Mouse (Mus musculus): ENCODE results near the gene Gnpat. TPM values are rescaled to one million over a fixed set of nuclear protein-coding genes. Genes with fewer than 3 reads are reported as not detected.

Gnpat gene
- polyA plus RNA-seq, 1 experiment from 2014 or later, result 111 TPM

DNA sequence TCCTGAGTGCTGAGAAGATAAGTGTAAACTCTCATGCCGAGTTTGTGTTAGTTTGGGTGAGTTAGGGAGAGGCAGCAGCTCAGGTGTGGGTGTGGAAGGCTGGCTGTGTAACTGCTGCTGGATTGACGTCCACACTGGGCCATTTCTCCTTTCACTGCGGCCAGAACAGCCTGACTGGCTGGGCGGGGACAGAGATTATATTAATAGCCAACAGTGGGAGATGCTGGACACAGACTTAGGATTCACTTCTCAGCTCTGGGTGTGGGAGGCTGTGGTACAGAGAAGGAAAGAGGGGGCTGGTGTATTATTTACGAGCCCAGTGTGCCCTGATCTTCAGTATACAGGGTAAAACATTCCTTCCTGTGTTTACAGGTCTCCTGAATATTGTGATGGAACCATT is 15.3 kb downstream of the Gnpat start:
- Histone ChIP-seq H3K4me1 (no peaks in the 10 kb centered on the region), H3K9ac (no peak overlapping the region), H3K27me3 (no peaks in the 10 kb centered on the region), H3K4me2 (replicated peaks) (no peak overlapping the region), H3K27ac (no peak overlapping the region), H3K9me3 (no peaks in the 10 kb centered on the region), H3K36me3 (peaks cover 95% of the 10 kb centered on the region), H3K4me3 (no peak overlapping the region)
- no peak for ATAC-seq (ENCODE audit: insufficient number of reproducible peaks, insufficient read depth, low FRiP score, low TSS enrichment)
- WGBS, result 86% methylated on average over 5 of the region's 5 CpGs

DNA sequence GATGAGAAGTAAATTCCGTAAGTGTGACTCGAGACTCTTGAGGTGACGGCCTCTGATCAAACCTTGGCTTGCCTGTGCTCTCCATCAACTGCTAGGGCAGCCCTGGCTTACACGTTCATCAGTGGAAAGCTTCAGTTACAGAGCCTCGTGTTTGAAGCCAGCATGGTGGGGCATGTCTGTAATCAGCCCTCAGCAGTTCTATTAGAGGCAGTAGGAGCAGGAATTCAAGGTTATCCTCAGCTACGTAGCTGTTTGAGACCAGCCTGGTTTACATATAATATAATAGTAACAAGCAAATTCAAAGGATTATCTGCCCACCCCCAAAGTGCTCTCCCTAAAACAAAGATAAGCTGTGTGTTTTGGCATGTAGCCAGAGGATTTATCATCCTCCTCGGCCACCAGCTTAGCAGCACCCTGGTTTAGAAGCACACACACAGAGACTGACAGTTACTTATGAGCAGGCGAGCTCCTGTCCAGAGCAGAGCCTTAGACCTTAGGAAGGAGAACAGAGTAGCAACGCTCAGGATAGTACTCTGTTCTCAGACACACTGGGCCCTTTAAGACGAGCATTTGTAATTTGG is 16.2 kb downstream of the Gnpat start:
- Histone ChIP-seq H3K4me1 (no peaks in the 10 kb centered on the region), H3K27ac (no peak overlapping the region), H3K4me3 (no peak overlapping the region), H3K27me3 (no peaks in the 10 kb centered on the region), H3K4me2 (replicated peaks) (no peak overlapping the region), H3K9ac (no peak overlapping the region), H3K36me3 (peaks cover 95% of the 10 kb centered on the region), H3K9me3 (no peaks in the 10 kb centered on the region)
- WGBS, result 88% methylated on average over 10 of the region's 10 CpGs
- ATAC-seq (ENCODE audit: insufficient number of reproducible peaks, insufficient read depth, low FRiP score, low TSS enrichment), result no peak

DNA sequence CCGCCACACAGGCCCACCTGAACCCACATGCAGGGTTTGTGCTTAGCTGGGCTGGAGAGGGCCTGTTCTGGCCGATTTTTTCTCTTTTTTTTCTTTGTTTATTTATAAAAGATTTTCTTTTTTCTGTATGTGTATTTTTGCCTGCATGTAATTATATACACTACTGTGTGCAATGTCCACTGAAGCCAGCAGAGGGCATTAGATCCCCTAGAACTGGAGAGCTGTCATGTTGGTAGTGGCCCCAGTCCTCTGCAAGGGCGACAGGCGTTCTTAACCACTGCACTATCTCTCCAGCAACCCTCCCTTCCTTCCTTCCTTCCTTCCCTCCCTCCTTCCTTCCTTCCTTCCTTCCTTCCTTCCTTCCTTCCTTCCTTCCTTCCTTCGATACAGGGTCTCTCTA is 25.6 kb downstream of the Gnpat start:
- Histone ChIP-seq H3K36me3 (peaks cover 80% of the 10 kb centered on the region), H3K4me3 (no peak overlapping the region), H3K4me2 (replicated peaks) (no peak overlapping the region), H3K4me1 (peaks cover 7% of the 10 kb centered on the region; the same call in 1 of the 2 replicates), H3K27me3 (no peaks in the 10 kb centered on the region), H3K9ac (no peak overlapping the region), H3K27ac (no peak overlapping the region), H3K9me3 (no peaks in the 10 kb centered on the region)
- 95% methylated on average over 5 of the region's 5 CpGs for WGBS
- ATAC-seq (ENCODE audit: insufficient number of reproducible peaks, insufficient read depth, low FRiP score, low TSS enrichment), result no peak

DNA sequence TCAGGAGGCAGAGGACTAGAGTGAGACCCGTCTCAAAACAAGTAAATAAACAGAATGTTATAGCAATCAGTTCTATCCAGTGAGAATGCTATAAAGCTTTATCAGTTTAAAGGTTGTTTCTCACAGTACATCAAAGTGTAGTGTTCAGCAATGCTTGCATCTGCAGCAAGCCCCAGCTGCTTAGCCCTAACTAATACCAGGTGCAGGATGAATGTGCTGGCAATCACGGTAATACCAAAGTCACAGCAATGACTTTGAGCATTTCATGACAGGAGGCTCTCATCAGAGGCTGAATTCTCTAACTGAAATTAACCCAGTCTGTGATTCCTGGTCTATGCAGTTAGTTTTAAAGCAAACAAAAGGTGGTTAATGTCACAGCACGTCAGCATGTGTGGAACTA is 29.8 kb downstream of the Gnpat start:
- H3K27ac ChIP-seq, result peak overlapping the region; percentile 50; the same call in 1 of the 2 replicates
- H3K9ac ChIP-seq, result no peak overlapping the region
- no peaks in the 10 kb centered on the region for H3K9me3 ChIP-seq
- H3K4me1 ChIP-seq, result peaks cover 21% of the 10 kb centered on the region
- H3K4me3 ChIP-seq, result no peak overlapping the region
- no peak overlapping the region for H3K4me2 ChIP-seq (replicated peaks)
- H3K36me3 ChIP-seq, result peaks cover 56% of the 10 kb centered on the region
- H3K27me3 ChIP-seq, result no peaks in the 10 kb centered on the region
- 44% methylated on average over 3 of the region's 3 CpGs for WGBS
- no peak for ATAC-seq (ENCODE audit: insufficient number of reproducible peaks, insufficient read depth, low FRiP score, low TSS enrichment)

DNA sequence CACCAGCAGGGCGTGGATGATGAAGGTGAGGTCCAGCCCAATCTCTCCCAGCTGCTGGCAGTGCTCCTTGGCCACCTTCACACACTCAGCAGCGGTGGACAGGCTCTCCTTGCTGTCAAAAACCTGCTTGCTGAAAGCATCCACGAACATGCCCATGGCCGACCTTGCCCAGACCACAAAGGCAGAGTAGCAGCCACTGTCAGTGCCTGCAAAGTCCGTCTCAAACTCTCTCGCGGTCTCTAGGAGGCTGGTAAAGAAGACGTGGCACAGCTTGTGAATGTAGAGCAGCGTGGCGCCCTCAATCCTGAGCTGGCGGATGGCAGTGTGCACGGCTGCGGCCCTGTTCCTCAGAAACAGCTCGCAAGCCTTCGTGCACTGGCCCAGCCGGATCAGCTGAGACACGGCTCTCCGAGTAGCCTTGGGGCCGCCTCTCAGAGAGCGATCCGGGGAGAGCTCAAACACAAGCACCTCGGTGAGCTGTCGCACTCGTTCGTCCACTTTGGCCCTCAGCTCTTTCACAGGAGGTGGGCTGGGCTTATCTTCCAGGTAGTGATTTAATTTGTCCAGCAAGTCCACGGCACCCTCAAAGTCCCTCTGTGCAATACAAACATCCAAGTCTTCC is 33.3 kb downstream of the Gnpat start:
- H3K9ac ChIP-seq, result peak overlapping the region; percentile 90
- H3K4me1 ChIP-seq, result peaks cover 28% of the 10 kb centered on the region
- H3K4me2 ChIP-seq (replicated peaks), result peak overlapping the region; percentile 97
- H3K9me3 ChIP-seq, result no peaks in the 10 kb centered on the region
- peaks cover 40% of the 10 kb centered on the region for H3K36me3 ChIP-seq
- WGBS, result 79% methylated on average over 26 of the region's 26 CpGs
- ATAC-seq (ENCODE audit: insufficient number of reproducible peaks, insufficient read depth, low FRiP score, low TSS enrichment), result no peak
- H3K27ac ChIP-seq, result 0 out of 2 replicates have a peak overlapping the region, but pooled peaks have one; percentile 76
- no peaks in the 10 kb centered on the region for H3K27me3 ChIP-seq
- peak overlapping the region; percentile 87 for H3K4me3 ChIP-seq

DNA sequence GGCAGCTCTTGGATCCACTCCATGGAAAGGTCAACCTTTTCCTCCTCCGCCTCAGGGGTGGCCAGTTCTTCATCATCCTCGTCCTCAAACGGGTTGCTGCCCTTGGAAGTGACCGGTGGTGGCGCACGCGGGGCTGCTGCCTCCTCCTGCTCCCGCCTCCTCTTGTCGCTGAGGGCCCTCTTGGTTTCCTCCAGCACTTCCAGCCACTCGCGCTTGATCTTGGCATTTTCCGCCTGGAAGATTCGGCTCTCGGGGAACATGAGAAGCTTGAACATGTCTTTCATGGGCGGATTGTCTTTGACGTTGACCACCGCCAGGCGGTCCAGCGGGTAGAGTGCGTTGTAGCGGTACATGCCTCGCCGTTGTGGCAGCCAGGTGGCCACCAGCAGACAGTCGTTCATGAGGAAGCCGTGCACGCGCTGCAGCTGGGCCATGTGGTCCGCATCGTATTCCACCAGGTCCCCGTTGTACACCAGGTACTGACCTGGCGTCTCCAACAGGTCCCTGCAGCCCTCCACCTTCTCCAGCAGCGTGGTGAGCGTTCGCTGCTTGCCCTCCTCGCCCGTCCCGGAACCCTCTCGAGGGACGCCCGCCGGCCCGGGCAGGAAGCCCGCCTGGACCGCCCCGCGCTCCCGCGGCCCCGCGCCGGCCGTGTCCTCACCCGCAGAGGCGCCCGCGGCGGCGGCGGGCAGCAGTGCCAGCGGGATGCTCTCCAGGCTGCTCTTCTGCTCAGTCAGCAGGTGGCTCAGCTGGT is 34.0 kb downstream of the Gnpat start:
- peak overlapping the region; percentile 90 for H3K9ac ChIP-seq
- WGBS, result 1% methylated on average over 60 of the region's 60 CpGs
- ATAC-seq (ENCODE audit: insufficient number of reproducible peaks, insufficient read depth, low FRiP score, low TSS enrichment), result no peak
- H3K4me3 ChIP-seq, result peak overlapping the region; percentile 87
- H3K4me1 ChIP-seq, result peaks cover 28% of the 10 kb centered on the region
- H3K4me2 ChIP-seq (replicated peaks), result peak overlapping the region; percentile 97
- peaks cover 41% of the 10 kb centered on the region for H3K36me3 ChIP-seq
- peak overlapping the region; percentile 76 for H3K27ac ChIP-seq
- no peaks in the 10 kb centered on the region for H3K9me3 ChIP-seq
- H3K27me3 ChIP-seq, result no peaks in the 10 kb centered on the region

DNA sequence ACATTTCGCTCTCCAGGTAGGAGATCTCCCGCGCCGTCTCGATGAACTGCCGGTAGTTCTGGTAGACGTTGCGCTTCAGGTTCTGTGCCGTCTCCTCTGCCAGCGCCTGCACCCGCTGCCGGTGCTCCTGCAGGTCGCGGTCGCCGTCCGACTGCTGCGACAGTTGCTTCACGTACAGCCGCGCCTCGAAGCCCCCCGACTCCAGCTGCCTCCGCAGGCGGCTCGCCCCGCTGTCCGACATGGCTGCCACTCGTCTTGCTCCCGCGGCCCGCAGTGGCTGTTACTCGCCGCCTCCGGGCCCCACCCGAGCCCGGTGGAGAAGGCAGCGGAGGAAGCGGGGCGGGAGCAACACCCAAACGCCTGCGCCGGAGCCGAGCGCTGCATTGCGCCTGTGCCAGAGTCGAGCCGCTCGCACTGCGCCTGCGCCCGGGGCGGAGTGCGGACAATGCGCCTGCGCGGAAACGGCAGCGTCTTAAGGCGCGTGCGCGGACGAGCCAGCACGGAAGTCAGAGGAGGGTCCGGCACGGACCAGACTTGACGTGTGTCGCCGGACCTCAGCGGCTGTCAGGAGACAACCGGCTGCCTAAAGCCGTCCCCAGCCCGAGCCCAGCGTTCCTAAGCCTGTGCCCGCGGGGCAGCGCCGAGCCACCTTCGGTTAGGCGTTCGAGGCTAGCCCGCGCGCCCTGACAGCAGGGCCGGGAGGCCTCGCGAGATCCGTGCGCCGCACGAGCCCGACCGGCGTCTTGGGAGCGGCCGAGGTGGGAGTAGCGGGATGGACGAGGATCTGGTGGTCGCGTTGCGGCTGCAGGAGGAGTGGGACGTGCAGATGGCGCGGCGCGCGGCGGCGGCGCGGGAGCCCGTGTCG is 34.8 kb downstream of the Gnpat start, which contains the start of the genes Exoc8 and Sprtn:
Gene Exoc8, minus strand, starts transcription at position 320 of the 865 bp plus-strand sequence.
Gene Sprtn, plus strand, starts transcription at position 501 of the 865 bp plus-strand sequence.
- Histone ChIP-seq H3K4me3 (peak within 1 kb of the TSS; percentile 87), H3K4me2 (replicated peaks) (peak within 1 kb of the TSS; percentile 97), H3K9me3 (no peaks in the 10 kb centered on the region), H3K36me3 (peaks cover 48% of the 10 kb centered on the region), H3K27me3 (no peaks in the 10 kb centered on the region), H3K9ac (peak within 1 kb of the TSS; percentile 90), H3K27ac (peak within 1 kb of the TSS; percentile 76), H3K4me1 (peaks cover 28% of the 10 kb centered on the region)
- WGBS, result under 1% methylated on average over 114 of the region's 114 CpGs
- peak; percentile 85 for ATAC-seq (ENCODE audit: insufficient number of reproducible peaks, insufficient read depth, low FRiP score, low TSS enrichment)

DNA sequence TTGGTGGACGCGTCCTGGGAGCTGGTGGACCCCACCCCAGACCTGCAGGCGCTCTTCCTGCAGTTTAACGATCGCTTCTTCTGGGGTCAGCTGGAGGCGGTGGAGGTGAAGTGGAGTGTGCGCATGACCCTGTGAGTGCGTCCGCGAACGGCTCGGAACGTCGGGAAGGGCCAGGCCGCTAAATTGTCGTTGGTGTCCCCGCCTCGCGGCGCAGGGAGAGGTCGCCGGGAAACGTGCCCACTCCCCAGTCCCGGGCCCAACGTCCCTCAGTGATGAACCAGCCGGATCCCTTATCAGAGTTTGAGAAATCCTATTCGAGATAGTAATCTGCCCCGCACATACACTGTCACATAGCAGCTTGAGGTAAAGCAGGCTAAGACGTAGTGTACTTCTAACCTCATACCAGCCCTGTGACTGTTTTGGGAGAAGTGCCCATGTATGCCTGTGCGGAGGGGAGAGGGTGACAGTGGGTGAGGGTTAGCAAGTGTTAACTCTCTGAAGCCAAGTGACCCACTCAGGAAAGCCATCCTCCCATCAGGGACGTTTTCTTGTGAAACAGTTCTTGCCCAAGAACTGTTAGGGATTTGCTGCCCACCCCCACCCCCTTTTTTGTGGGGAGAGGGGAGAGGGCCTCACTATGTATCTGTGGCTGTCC is 35.5 kb downstream of the Gnpat start:
- Histone ChIP-seq H3K27ac (peak overlapping the region; percentile 74; the same call in 1 of the 2 replicates), H3K27me3 (no peaks in the 10 kb centered on the region), H3K4me1 (peaks cover 21% of the 10 kb centered on the region), H3K4me3 (peak overlapping the region; percentile 87), H3K9ac (peak overlapping the region; percentile 90), H3K4me2 (replicated peaks) (peak overlapping the region; percentile 97), H3K36me3 (peaks cover 56% of the 10 kb centered on the region), H3K9me3 (no peaks in the 10 kb centered on the region)
- 8% methylated on average over 31 of the region's 31 CpGs for WGBS
- no peak; the same call in 1 of the 2 replicates for ATAC-seq (ENCODE audit: insufficient number of reproducible peaks, insufficient read depth, low FRiP score, low TSS enrichment)

DNA sequence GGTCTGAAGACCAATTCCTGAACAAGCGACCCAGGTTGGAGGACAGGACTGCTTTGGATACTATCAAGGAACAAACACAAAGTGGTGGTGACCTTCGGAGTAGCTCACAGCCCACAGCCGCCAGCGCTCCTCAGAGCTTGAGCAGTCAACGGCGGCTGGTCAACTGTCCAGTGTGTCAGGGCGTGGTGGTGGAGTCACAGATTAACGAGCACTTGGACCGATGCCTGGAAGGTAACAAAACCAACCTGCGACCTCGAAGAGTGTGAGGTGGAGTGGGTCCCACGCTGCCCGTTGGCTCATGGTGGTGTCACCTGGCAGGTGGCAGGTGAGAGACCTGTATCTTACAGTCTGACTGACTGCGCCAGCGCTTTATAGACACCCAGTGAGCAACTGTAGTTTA is 40.4 kb downstream of the Gnpat start:
- Histone ChIP-seq H3K36me3 (peaks cover 81% of the 10 kb centered on the region), H3K9ac (no peak overlapping the region), H3K27me3 (no peaks in the 10 kb centered on the region), H3K4me1 (peaks cover 7% of the 10 kb centered on the region), H3K4me2 (replicated peaks) (no peak overlapping the region), H3K4me3 (no peak overlapping the region), H3K9me3 (no peaks in the 10 kb centered on the region), H3K27ac (no peak overlapping the region)
- WGBS, result 96% methylated on average over 15 of the region's 15 CpGs
- ATAC-seq (ENCODE audit: insufficient number of reproducible peaks, insufficient read depth, low FRiP score, low TSS enrichment), result no peak

DNA sequence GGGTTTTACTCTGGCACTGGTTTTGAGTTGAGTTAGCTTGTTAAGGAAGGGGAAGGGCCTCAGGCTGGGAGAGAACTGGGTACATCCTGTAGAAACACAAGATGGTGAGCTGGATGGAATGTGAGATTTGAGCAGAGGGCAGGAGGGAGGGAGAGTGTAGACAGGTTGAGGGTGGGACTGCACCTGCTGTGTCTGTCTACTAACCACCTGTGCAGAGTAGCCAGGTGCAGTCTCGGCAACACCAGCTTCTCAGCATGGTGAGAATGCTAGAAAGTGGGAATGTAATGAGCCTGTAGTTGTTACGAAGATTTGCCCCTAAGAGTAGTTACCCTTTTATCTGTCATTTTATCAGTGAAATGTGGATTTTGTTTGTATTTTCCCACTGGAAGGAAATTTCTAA is 42.6 kb downstream of the Gnpat start:
- no peak for ATAC-seq (ENCODE audit: insufficient number of reproducible peaks, insufficient read depth, low FRiP score, low TSS enrichment)
- 87% methylated on average over 2 of the region's 2 CpGs for WGBS
- no peaks in the 10 kb centered on the region for H3K27me3 ChIP-seq
- no peaks in the 10 kb centered on the region for H3K9me3 ChIP-seq
- no peak overlapping the region for H3K4me3 ChIP-seq
- no peak overlapping the region for H3K27ac ChIP-seq
- H3K4me1 ChIP-seq, result no peaks in the 10 kb centered on the region
- no peak overlapping the region for H3K4me2 ChIP-seq (replicated peaks)
- H3K9ac ChIP-seq, result no peak overlapping the region
- peaks cover 87% of the 10 kb centered on the region for H3K36me3 ChIP-seq

DNA sequence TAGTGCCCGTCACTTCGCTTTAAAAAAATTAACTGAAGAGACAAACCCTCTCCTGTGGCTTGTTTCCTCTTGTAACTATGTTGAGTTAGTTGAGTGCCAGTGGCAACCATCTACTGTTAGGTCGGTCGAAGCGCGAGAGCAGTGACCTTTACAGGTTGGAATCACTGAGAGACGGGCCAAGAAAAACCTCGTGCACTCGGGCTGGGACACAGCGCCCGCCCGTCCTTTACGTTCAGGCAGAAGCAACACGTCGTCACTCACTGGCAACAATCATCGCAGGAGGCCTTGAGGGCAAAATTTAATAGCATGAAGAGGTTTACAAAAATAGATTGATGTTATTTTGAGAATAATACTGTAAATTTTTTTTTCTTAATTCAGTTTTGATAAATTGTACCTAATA is 47.1 kb downstream of the Gnpat start:
- WGBS, result 93% methylated on average over 16 of the region's 16 CpGs

More for the DNA sequence above, 47.1 kb downstream of the Gnpat start:
- Histone ChIP-seq H3K36me3 (peaks cover 93% of the 10 kb centered on the region), H3K9ac (no peak overlapping the region), H3K27ac (no peak overlapping the region), H3K4me1 (no peaks in the 10 kb centered on the region), H3K9me3 (no peaks in the 10 kb centered on the region), H3K27me3 (no peaks in the 10 kb centered on the region), H3K4me3 (no peak overlapping the region), H3K4me2 (replicated peaks) (no peak overlapping the region)
- no peak for ATAC-seq (ENCODE audit: insufficient number of reproducible peaks, insufficient read depth, low FRiP score, low TSS enrichment)

Measured in embryonic facial prominence, embryonic 12.5 days (tissue).